Mouse (Mus musculus): ENCODE data around the gene Ttll5. TPM values are rescaled to one million over a fixed set of nuclear protein-coding genes. Genes with fewer than 3 reads are reported as not detected.

The Ttll5 gene
- polyA plus RNA-seq, 3 experiments from 2014 or later, result 8.6 to 9.5 (median 8.7) TPM

DNA sequence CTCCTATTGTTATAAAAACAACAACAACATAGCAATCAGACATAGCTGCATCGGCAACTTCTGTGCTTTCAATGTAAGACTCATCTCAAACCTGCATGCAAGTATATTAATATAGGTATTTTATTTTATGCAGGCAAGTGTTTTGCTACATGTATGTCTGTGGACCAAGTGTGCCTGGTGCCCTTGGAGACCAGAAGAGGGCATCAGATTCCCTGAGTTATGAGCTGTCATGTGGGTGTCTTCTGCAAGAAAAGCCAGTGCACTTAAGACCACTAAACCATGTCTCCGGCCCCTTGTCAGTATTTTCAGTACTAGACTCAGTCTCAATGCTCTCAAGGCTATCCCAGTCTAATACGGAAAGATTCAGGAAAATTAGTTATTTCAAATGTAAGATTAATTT is 106.3 kb downstream of the Ttll5 start:
- ATAC-seq, result no peak

GRCm38 (mm10) chr12:85933241-85933640 is 108.8 kb downstream of the Ttll5 start:
- no peak for ATAC-seq

GRCm38 (mm10) chr12:85937384-85937783 is 112.9 kb downstream of the Ttll5 start:
- ATAC-seq, result no peak

- no peak for ATAC-seq
These were observed 119.0 kb downstream of the Ttll5 start for GRCm38 (mm10) chr12:85943456-85943855.

- ATAC-seq, result no peak
These were observed 120.0 kb downstream of the Ttll5 start for GRCm38 (mm10) chr12:85944419-85944818.

- no peak for ATAC-seq
These were observed 122.7 kb downstream of the Ttll5 start for GRCm38 (mm10) chr12:85947161-85947560.

GRCm38 (mm10) chr12:85949667-85950066 is 125.2 kb downstream of the Ttll5 start:
- no peak for ATAC-seq

DNA sequence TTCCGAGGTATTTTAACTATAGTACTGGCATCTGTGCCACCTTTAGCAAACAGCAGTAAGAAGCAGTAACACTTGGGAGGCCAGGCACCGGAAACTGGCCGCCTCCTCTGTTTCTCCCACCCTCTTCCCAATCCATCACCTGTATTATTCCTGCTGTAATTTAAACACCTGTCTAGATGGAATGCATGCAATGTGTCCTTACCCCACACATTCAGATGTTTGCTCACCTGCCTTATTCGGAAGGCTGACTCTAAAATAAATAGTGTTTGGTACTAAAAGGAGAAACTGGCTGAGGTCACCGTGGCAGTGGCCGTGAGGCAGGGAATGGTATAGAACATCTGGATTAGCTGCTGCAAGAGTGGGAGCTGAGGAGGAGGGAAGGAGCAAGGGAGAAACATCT is 125.9 kb downstream of the Ttll5 start:
- no peak for ATAC-seq

GRCm38 (mm10) chr12:85951036-85951435 is 126.6 kb downstream of the Ttll5 start:
- ATAC-seq, result no peak

DNA sequence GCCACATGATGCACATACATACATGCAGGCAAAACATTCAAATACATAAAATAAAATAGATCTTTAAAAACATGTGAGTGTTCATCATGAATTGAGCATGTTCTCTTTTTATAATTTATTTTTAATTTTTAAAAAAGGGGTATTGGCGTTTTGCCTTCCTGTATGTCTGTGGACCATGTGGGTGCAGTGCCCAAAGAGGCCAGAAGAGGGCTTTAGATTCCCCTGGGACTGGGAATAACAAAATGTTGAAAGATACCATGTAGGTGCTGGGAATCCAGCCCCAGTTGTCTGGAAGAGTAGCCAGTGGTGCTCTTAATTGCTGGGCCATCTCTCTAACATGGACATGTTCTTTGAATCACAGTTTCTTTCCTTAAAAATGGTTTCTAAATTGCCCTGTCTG is 127.4 kb downstream of the Ttll5 start:
- ATAC-seq, result no peak

DNA sequence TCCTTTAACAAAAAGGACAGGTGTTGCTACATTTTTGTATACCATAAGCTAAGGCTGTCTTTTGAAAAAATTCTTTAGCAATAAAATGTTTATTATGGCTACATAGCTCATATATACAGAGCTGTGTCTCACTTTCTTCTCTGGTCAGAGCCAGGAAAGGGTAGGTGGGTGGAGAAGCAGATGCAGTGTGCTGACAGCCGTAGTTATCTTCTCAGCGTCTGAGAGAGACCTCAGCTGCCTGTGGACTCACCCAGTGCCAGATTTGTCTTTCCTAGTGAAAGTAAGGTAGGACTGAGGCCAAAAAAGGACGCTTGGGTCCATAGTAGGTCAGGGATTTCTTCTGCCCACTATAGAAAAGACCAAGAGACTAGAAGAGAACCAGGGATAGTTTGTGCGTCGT is 127.9 kb downstream of the Ttll5 start:
- no peak for ATAC-seq

DNA sequence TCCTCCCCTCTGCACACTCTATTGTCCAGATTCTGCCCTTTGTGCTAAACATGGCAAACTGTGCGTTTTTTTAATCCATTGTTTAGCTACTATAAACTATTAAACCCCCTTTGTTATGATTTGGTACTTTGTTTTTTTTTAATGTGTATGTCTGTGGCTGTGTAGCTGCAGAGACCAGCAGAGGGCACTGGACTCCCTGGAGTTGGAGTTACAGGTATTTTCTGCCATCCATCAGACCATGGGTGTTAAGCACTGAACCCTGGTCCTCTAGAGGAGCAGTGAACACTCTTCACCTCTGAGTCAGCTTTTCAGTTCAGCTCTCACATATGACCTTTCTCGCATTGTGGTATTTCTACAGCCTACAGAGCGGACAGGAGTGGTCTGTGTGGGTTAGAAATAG is 129.7 kb downstream of the Ttll5 start:
- ATAC-seq, result no peak

GRCm38 (mm10) chr12:85955062-85955461 is 130.6 kb downstream of the Ttll5 start:
- no peak for ATAC-seq

- no peak for ATAC-seq
These were observed 131.2 kb downstream of the Ttll5 start for GRCm38 (mm10) chr12:85955690-85956089.

DNA sequence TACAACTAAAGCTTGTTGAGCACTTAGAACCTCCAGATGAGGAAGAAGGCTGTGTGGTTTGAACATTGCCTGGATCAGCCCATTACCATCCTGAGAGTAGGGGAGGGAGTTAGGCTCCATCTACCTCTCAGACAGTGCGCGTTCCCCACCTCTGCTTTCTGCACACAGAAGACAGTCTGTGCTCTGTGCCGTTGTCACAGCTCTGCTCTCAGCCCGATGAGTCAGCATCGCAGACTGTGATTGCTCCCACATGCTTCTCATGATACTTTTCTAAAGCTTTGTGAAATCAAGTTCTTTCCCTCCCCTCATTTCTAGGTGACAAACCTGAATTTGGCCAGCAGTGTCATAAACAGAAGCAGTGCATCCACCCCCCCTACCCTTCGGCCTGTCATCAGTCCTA is 131.8 kb downstream of the Ttll5 start:
- no peak for ATAC-seq

DNA sequence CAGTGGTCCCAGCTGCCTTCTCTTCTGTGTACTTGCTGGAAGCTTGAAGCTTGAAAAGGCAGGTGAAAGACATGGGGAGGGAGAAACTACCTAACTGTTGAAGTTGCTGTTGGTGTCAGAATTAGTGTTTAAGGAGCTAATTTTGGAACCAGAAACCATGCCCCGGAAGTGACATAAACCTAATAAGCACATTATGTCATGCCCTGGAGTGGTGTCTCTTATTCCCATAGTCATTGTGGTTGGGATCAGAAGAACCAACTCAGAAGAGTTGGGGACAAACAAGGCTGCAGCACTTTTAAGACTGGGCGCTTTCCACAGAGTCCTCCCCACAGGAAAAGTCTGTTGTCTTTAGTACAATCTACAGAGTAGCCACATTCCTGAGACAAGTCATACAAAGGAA is 134.0 kb downstream of the Ttll5 start:
- ATAC-seq, result no peak

GRCm38 (mm10) chr12:85959822-85960501 is 135.5 kb downstream of the Ttll5 start:
- ATAC-seq, result no peak

DNA sequence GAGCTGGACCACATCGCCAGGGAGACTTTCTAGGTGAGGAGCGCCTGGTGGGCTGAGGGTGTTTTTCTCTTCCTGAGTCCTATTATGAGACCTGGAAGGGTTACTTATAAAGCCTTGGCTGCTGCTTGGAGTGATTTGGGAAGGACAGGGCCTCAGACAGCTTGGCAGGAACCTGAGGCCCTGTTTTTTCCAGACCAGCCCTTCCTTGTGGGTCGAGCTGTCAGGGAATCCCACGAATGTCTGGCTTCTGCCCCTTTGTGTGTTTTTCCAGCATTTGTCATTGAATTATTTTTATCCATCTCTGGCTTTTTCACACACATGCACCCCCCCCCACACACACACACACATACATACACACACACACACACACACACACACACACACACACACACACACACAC is 136.2 kb downstream of the Ttll5 start:
- no peak for ATAC-seq

DNA sequence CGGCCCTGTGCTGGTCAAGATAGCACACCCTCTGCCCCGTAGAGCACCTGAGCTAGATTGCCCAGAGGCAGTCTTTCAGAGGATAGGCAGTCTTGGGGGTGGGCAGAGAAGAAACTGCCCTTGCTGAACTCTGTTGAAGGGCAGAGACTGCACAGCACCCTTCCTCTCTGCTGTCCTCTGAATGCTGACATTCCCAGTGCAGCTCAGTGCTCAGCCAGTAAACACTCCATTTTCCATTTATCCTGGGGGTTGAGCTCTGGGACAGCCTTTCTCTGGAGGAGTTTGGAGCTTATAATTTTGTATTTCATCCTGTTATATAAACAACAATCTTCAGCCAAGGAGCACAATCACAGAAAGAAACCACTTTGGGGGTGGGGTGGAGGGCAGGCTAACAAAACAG is 138.7 kb downstream of the Ttll5 start:
- ATAC-seq, result no peak

GRCm38 (mm10) chr12:85963699-85964098 is 139.2 kb downstream of the Ttll5 start:
- peak; percentile 63 for ATAC-seq

DNA sequence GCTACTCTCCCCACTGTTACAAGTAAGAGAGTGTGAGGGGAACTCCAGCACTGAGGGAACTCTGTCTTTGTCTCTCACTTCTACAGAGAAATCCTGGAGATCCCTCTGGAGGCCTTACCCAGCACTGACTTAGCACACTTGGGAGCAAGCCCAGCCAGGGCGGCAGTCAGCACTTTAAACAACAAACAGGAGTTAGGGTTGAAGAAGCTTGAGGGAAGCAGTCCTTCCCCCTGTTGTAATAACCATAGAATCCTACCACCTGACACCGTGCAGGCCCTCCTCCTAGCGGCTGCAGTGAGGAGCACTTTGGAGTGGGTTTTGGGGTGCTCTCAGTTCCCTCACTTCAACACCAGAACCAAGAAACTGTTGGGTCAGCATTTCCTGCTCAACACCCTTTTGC is 140.0 kb downstream of the Ttll5 start:
- ATAC-seq, result no peak

- ATAC-seq, result no peak
These were observed 143.4 kb downstream of the Ttll5 start for GRCm38 (mm10) chr12:85967812-85968211.

DNA sequence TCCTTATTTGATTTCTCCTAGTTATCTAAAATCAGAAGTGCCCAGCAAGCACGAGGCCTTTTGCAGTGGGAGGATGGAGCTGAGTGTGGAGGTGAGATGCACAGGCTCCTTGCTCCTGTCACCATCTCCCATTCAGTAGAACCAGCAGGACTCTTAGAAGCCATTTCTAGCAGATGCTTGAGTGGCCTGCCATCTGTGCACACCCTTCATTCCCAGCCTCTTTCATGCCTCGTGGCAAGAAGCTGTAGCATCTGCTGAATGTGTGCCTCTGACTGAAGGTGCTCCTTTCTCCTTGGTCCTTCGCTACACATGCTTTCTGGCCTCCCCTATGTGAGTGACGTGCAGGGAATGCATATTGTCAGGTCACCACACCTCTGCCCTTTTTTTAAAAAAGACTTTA is 143.9 kb downstream of the Ttll5 start:
- ATAC-seq, result no peak

DNA sequence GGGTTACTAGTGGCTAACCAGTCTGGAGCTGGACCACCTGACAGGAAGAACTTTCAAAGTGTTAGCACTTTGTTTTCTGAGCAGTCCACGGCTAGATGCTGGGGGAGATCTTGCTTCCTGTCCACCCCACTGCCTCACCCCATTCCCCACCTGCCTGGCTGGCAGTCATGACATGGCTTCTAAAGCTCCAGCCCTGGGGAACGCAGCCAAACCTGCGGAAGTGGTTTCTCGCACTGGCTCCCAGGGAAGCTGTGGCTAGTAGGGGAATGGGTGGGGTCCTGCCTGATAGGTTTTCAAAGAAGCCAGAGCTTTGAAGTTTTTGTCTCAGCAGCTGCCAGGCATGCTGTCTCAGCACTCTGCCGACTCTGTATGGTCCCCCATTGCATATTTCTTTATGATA is 145.1 kb downstream of the Ttll5 start:
- ATAC-seq, result peak; percentile 81

GRCm38 (mm10) chr12:85970191-85970590 is 145.7 kb downstream of the Ttll5 start:
- no peak for ATAC-seq

Measured in inflammation-experienced regulatory T-cells, adult 6 months (primary cell).